Mouse (Mus musculus) neutrophil, adult 5-6 weeks (primary cell): ENCODE data around the gene Neurl1a. TPM values are rescaled to one million over a fixed set of nuclear protein-coding genes. Genes with fewer than 3 reads are reported as not detected.

Experiments
- ATAC-seq: fragments of 151-379, 151-347 bp; 2 replicates; pipeline ENCODE4 v1.8.0; 2017; ENCODE audit warnings: mild to moderate bottlenecking, moderate TSS enrichment; ENCODE audit not compliant: insufficient number of reproducible peaks, poor library complexity, low FRiP score, severe bottlenecking; ENCODE audit errors: extremely low read depth
- total RNA-seq: library from RNA; stranded (forward); fragments of 200-1000 nt; gene quantifications from 2 replicates; pipeline ENCODE4 v1.2.3, GENCODE M21; 2017

Neurl1a gene
- total RNA-seq, 1 experiment from 2014 or later, result 0.12 TPM

DNA sequence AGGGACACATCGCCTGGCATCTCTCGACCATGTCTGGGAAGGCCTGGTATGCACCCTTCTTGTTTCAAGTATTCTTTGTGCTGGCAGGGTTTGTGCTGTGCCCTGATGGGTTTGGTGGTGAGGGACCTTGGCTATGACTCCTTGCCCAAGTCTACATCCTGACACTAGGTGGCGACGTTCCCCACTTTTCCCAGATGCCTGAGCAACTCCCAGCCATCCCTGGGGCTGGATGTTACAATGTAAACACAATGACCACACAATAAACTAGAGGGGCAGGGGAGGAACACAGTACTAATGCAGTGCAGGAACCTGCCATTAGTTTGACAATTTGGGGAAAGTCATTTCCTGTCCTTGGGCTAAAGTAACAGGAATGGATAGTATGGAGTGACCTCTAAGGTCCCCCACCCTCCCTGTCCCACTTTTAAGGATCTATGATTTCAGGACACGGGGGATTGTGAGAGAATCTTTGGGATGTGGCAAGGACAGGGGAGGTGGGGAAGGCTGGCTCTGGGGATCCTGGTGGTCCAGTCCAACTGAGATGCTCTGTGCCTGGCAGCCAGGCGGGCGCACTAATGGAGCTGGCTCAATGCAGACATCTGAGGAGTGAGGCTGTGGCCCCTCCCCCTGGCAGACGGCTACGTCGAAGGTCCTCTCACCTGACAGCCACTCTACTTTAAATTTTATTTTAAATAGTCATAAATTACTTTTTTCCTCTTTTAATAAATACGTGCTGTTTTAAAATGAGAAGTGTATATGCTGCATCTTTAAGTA is 85.9 kb downstream of the Neurl1a start:
- no peak for ATAC-seq

DNA sequence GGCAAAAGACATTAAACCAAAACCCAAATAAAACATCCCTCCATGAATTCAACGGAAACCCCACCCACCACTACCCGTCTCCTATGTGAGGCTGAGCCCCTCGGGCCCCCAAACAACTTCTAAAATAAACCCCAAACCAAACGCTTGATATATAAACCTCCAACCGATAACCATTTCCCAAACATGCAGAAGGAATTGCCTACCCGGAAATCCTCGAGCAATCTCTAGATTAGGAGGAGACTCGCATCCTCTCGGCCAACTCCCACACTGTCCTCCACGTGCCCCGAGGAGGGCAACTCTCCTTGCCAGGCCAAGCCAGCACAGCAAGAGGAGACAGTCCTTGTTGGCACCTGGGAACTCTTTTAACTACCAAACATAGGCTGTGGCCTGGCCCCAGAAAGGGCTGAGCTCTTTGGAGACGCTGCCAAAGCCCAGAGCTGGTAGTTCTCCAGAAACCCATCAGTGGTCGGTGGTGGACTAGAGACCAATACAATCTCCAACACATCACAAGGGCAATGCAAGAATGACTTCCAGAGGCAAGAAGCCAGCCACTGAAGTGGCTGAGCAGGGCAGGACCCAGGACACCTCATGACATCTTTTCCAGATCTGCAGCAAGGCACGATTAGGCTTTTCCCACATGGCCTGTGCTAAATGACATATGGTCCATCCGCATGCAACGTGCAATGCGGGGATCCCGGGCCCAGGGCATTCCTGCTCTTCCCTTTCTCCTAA is 87.6 kb downstream of the Neurl1a start:
- no peak for ATAC-seq

DNA sequence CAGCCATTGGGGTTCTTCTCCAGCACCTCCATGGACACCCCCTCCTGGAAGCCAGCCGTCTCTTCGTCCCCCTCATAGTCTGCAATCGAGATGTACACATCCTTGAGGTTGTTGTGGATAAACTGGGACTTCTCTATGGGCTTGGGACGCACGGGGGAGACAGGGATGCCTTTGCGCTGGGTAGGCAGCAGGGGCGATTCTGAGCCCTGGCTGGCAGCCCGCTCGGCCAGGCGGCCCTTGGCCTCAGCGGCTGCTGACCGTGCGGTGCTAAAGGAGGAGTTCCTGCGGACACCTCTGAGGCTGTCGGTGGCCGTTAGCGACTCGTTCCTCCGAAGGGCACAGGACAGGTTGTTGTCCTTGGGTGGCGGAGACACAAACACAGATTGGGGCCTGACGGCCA is 88.4 kb downstream of the Neurl1a start:
- no peak for ATAC-seq

DNA sequence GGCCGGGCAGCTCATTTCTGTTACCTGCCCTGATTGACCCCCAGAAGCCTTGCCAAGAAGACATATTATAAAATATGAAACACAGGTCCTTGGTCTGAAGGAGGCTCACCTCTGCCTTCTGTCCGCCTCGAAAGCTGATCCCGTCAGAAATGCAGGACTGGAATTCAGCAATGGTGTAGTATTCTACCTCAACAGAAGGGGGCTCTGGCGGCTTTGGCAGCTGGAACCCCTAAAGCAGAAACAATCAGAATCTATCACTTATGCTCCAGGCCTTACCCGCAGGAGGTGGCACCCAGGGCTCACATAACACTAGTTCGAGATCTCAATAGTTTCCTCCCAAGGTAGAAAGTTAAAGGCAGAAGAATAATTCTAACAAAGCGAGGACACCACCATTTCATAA is 91.1 kb downstream of the Neurl1a start:
- no peak for ATAC-seq

DNA sequence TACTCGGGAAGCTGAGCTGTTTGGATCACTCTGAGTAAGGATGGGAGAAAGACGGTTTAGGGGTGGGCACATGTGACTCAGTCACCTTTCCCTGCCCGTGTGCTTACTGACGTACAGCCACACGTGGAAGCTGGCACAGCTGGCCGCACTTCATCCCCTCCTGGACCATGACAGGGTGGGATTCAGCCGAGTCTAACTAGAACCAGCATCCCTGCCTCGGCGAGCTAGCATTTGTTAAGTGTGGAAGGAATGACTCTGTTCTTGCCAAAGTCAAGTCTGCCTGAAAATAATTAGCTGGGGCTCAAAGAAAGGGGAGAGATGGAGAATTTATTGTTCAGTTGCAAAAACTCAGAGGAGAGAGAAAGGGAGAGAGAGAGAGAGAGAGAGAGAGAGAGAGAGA is 91.9 kb downstream of the Neurl1a start:
- no peak for ATAC-seq

DNA sequence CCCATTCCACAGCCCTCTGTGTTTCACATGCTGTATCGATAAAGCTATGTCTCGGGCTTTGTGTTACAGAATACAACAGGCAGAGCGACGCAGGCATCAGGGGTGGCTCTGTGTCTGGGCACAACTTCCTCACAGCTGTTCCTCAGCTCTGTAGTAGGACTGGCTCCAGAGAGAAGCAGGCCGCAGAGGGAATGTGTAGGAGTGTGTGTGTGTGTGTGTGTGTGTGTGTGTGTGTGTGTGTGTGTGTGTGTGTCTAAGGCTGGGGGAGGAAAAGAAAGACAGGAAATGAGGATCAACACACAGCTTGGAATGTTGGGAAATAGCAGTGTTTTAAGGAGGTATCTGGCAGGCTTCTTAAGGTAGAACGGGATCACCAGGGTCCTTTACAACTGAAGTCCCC is 98.1 kb downstream of the Neurl1a start:
- ATAC-seq, result no peak

DNA sequence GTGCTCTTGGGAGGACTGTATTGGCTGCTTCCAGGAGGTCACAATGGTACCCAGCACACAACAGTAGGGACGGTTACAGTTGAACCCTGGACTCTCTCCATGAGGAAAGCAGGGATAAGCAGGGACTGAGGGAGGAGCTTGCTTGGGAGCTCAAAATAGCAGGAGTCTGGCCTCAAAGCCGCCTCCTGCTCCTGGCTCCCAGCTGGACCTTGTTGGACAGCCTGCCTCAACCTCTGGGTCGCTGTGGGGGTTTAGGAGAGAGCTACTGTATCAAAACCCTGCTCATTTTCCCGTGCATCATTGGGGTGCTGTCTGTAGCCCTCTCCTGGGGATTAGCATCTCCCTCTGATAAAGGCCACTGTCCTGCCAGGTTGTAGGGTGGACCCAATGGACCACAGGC is 100.8 kb downstream of the Neurl1a start:
- no peak for ATAC-seq

DNA sequence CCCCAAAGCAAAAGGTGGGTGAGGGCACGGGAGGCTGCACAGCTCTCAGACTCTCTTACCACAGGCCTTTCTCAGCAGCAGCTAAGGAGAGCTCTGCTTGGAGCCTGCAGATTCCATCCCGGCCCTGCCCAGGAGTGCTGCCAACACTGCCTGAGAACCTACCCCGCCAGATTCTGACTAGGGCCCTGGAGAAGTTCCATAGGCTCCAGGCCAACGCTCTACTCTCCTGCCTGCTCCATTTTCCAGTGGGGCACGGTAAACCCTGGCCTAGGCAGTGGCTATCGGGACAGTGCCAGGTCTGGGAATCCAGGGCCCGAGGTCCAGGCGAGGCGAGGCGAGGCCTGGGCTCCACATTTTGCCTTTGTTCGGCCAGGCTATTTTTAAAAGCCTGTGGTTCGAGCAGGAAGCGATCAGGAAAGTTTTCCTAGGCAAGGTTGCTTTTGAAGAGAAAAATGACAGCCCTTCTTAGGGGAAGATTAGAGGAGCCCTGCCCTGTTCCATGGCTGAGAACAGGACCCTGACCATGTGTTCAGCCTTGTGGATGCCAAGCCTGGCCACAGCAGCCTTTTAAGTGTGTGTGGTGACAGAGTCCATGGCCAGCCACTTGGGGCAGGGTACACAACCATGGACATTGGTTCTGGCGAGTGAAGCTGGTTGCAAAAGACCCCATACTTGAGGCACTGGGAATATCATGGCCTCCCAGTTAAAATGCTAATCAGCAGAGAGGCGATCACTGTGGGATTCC is 101.3 kb downstream of the Neurl1a start:
- no peak for ATAC-seq

DNA sequence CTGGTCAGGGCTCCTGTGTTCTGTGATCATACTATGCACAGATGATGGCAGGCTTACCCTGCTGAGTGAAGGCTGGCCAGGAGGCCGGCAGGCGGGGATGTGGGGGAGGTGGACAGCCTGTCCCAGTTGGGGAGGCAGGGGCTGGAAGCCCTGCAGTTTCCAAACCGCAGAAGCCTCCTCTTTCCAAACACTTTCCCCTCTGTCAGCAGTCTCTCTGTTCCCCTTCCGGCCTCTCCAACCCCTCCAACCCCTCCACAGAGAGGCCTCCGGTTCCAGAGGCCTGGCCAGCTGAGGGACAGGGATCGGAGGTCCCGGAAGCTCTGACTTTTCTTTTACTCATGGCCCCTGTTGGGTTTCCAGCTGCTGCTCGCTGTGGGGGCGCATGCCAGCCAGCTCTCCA is 102.3 kb downstream of the Neurl1a start:
- no peak for ATAC-seq

DNA sequence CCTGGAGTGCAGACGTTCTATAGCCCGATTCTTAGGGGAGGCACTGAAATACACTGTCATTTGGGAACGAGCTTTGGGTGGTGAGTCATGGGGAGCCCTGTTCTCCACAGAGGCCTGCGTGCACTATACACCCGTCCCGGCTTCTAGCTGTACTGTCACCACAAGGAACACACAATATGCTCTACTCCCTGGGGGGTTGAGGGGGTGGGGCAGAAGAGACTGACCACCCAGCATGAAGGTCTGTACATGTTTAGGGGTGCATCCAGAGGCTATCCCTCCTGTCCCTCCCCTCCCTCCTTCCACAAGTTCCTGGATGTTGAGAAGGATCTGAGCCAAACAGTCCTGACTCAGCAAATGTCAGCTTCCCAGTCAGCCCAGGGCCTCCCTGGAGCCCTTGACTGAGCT is 103.4 kb downstream of the Neurl1a start:
- no peak for ATAC-seq

DNA sequence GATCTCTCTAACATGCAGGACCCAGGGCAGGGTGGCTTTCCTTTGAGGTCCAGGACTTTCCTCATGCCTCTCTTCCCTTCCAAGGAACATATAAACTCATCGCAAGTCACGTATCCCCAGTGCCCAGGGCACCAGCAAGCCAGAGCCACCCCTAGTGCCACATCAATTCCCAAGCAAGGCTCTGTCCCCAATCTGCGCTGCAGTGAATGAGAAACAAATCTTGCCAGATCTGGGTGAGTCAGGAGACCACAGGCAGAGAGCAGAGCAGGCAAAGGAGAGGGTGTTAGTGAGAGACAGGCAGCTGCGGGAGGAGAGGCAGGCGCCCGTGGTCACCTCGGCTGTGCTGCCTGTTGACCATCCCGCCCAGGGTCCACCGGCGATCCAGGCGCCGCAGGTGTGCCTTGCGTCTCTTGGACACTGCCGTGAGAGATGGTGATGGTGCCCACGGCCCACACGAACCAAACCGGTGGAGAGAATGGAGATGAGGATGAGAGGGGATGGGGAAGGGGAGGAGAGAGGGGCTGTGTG is 104.1 kb downstream of the Neurl1a start:
- ATAC-seq, result no peak

DNA sequence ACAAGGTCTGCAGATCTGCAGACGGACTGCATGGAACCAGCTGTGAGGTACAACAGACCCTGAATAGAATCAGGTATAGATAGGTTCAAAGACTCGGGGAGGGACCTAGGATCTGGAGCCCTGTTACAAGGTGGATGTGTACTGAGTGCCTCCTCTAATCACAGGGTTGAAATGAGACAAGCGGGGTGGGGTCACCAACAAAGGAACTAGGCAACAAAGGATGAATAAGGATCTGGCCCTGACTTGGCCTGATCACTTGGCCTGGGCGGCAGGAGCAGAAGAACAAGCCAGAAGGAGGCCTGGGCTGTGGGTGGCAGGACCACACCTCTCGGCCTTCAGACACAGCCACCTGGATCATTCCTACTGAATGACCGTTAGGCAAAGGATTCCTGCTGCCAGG is 107.0 kb downstream of the Neurl1a start:
- no peak for ATAC-seq

DNA sequence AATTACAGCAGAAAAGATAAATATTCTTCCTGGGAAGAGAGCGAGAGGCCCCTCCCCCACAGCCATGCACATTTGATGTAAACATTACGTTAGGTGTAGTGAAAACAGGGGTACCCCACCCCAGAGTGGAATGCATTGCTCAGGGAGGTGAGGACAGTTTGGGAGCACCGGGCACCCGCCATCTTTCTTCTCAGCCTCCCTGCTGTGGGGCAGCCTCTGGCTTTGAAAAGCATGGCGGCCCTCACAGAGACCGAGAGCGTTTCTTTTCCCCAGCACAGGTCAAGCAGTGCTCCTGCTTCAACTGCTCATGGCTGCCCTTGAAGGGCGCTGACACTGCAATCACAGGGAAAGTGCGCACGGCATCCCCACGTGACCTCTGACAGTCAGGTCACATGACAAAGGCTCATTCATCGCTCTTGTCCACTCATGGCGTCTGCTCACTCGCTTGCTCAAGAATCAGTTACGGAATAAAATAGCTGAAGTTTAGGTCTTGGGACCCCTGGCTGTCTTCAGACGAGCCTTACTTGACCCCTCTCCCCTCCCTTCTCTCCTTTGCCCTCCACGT is 108.3 kb downstream of the Neurl1a start:
- ATAC-seq, result no peak

DNA sequence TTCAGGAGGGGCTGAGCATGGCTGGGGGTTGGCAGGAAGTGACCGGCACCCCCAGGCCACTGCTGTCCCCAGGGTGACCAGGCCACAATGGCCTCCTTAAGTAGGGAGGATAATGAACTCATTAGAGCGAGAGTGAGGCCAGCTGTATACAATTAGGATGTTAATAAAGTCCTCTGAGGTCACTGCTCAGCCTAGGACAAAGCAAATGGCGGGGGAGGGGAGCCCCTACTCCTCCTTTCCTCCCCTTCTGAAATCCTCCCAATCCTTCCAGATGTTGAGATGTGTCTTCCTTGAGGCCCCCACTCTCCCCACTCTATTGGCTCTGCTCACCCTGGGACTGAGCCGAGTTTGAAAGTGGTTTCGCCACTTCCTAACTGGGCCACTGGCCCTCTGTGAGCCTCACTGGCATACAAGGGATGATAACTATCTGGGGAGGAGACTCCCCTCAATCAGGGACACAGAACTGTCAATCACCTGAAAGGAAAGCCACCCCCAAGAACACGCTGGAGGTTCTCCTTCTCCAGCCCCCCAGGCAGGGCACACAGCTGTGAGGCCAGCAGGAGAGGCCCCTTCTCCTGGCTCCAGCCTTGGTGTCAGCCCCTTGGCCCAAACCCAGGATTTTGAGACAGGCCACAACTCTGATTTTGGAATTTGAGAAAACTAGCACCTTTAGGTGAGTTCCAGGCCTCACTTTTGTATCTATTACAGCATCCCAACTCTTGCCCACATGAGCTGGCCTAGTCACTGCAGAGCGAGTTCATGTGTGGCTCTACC is 112.9 kb downstream of the Neurl1a start:
- no peak for ATAC-seq

DNA sequence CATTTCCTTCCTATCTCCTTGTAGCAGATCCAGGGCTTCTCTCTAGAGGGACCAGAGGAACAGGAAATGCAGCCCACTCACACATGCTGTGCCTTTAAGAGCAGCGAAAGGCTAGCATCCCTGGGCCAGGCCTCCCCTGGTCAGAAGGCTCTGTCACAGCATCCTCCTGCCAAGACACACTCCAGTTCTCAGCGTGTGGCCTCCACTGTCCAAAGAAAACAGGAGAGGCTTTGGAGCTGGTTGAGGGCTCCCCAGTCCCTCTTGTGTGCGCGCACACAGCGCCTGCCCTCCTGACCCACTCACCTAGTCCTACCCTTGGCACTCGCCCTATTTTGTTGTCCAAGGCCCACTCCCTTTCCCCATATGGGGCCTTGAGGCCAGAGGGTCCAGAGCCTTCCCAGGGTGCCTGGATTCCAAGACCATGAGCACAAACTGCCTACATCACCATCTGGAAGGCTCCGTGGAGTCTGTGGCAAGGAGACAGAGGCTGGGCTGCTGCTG is 113.9 kb downstream of the Neurl1a start:
- ATAC-seq, result no peak

DNA sequence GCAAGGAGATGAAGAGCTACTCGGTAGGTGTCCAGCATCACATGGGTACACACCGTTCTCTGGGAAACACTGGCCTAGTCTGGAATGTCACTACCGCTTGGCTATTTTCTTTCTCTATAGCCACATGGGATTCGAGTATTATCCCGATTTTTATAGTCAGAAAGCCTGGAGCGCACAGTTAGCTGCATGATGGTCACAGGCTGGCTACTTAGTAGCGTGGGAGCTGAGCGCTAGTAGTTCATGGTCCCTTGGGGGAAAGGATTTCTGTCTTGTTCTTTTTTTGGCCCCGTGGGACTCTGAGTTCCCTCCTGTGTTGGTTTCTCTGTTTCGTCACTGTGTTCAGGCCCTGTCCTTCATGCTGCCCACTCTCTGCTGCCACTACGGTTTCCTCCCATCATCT is 119.5 kb downstream of the Neurl1a start:
- no peak for ATAC-seq

DNA sequence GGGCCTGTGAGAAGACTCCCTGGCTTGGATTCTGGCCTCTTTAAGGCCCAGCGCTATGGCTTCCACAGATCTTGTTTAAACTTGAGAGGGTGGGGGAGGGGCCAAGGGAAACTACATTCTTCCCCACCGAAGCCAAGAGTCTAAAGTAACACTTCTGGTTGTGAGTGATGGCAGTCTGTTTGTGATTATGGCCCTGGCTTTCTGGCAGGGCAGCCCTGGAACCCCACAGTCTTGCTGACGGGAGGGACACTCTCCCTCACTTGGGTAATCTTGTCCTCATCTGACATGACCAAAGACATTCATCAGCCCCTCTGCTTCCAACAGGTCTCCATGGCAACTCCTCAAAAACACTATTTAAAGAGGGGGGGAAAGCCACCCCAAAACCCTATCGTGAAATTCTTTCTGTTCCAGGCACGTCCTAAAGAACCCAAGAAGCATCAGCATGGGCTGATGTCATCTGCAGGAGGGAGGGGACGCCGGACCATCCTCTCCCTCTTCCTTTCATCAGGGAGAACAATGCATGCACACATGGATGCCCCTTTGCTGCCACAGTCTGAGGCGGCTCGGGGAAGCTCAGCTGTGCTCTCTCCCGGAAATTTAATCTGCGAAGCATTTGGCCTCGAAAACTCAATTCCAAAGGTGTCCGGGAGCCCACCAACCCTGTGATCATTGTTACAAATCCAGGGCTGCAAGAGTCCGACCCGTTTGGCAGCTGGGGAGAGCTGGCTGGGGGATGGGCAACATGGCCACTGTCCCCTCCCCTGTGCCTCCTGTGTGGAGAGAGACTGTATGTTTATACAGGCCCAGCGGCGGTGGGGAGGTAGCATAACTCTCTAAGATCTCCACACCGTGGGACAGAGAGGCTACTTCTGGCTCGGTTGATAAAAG is 122.9 kb downstream of the Neurl1a start:
- no peak for ATAC-seq
